8 mouse cellular contexts compared by ENCODE assay signal in the genomic region with DNA sequence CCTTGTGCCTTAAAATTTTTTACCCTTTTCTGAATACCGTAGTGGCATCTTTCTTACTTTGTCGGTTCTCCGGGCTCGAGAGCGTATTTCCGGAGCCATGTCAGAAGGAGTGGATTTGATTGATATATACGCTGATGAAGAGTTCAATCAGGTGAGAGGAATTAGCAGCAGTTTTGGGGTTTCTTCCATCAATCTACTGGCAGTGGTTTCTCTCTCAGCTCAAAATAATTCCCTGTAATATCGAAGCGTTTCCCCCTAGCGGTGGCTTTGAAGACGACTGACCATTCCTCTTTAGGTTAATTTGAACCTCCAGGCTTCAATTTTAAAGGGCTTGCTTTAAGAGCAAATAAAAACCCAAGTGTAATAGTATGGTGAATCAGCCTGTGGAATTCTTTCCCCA. TPM values are rescaled to one million over a fixed set of nuclear protein-coding genes. Genes with fewer than 3 reads are reported as not detected.
DNase-seq lines count a peak whose midpoint lies in the region; ATAC-seq and TF ChIP-seq lines count a peak whose summit lies in the region.

A gene (minus strand): TSS at position 233 of the 400 bp plus-strand sequence.

- in situ Hi-C loops in CH12.LX (cut with MboI; ENCODE audit: low pct_ligation_motif_present, low pct_unique_long_range_greater_than_20kb, low sequenced_read_pairs) = no loop called here
- in situ Hi-C loops in Patski (cut with MboI; ENCODE audit: low pct_unique_long_range_greater_than_20kb) = no loop called here

- no peaks in the 10 kb centered on the region for H3K9me3 ChIP-seq in CH12.LX (replicated peaks; ENCODE audit: low read length)
- no peaks in the 10 kb centered on the region for H3K9me3 ChIP-seq in liver, embryonic 14.5 days (ENCODE audit: control insufficient read depth, low read length)
- no peaks in the 10 kb centered on the region for H3K9me3 ChIP-seq in neural tube, embryonic 15.5 days (replicated peaks)

- peaks cover 9 to 54% of the 10 kb centered on the region in 2 experiments for H3K4me1 ChIP-seq in CH12.LX (ENCODE audit: control insufficient read depth in 1 of 2, insufficient read depth in 2 of 2)
- peaks cover 27 to 29% of the 10 kb centered on the region in 2 experiments for H3K4me1 ChIP-seq in liver, embryonic 14.5 days (replicated peaks; ENCODE audit: control insufficient read depth in 2 of 2, insufficient read depth in 2 of 2, low read length in 1 of 2)
- peaks cover 38% of the 10 kb centered on the region for H3K4me1 ChIP-seq in neural tube, embryonic 15.5 days

- POLR2A ChIA-PET in Patski (lab: Charles Lee) = interaction anchor here (0.6 to 1.3 kb wide), 7 partner anchors 10 to 1522 kb away, joined by 3 to 4 read pairs (median 3); a partner anchor contains a TSS

- CTCF ChIA-PET in Patski (lab: Charles Lee) = interaction anchor here (1.0 to 2.3 kb wide), 5 partner anchors 10 to 76 kb away, joined by 3 to 8 read pairs (median 4); no protein-coding TSS in a partner anchor

- peak within 1 kb of the TSS; percentile 92 for H3K27ac ChIP-seq in CH12.LX (ENCODE audit: insufficient read depth, low read depth)
- H3K27ac ChIP-seq in liver, embryonic 14.5 days = peak within 1 kb of the TSS; percentile 93
- peak within 1 kb of the TSS; percentile 97 for H3K27ac ChIP-seq in neural tube, embryonic 15.5 days (replicated peaks)

- no peaks in the 10 kb centered on the region for H3K27me3 ChIP-seq in CH12.LX (replicated peaks)
- no peaks in the 10 kb centered on the region for H3K27me3 ChIP-seq in Patski
- no peaks in the 10 kb centered on the region for H3K27me3 ChIP-seq in liver, embryonic 14.5 days (ENCODE audit: control insufficient read depth, insufficient read depth, low read length)
- H3K27me3 ChIP-seq in neural tube, embryonic 15.5 days (replicated peaks) = no peaks in the 10 kb centered on the region

- dilution Hi-C loops in CH12.LX (cut with MboI; ENCODE audit: extremely low pct_ligation_motif_present, extremely low pct_unique_long_range_greater_than_20kb, low sequenced_read_pairs) = no loop called here

- TF ChIP-seq POLR2A in CH12.LX (IDR thresholded peaks at IDR 0.05; ENCODE audit: low read depth, low read length) = no peak

- under 1% methylated on average over 11 of the region's 11 CpGs for WGBS in liver, embryonic 14.5 days (ENCODE audit: insufficient replicate concordance)
- WGBS in neural tube, embryonic 15.5 days = under 1% methylated on average over 11 of the region's 11 CpGs

- H3K4me3 ChIP-seq in CH12.LX (replicated peaks in 1 of 3; ENCODE audit: low read depth in 2 of 3, low read length in 2 of 3, poor library complexity in 1 of 3) = peak within 1 kb of the TSS; percentile 90 to 96 (median 94)
- peak within 1 kb of the TSS; percentile 96 to 98 for H3K4me3 ChIP-seq in liver, embryonic 14.5 days (ENCODE audit: insufficient read depth in 1 of 2, low read depth in 2 of 2, low read length in 2 of 2)
- peak within 1 kb of the TSS; percentile 93 for H3K4me3 ChIP-seq in neural tube, embryonic 15.5 days (replicated peaks)

- no peak for TF ChIP-seq EP300 in CH12.LX (IDR thresholded peaks at IDR 0.05; ENCODE audit: low read length)
- TF ChIP-seq EP300 in liver, embryonic 14.5 days (IDR thresholded peaks at IDR 0.05; ENCODE audit: low read depth) = 0 out of 2 replicates have a peak, but pooled peaks have one; percentile 4

- peaks cover 11 to 36% of the 10 kb centered on the region in 2 experiments for H3K36me3 ChIP-seq in CH12.LX (replicated peaks in 1 of 2; ENCODE audit: control insufficient read depth in 1 of 2, insufficient read depth in 1 of 2, low read length in 1 of 2)
- peaks cover 22% of the 10 kb centered on the region for H3K36me3 ChIP-seq in liver, embryonic 14.5 days (replicated peaks; ENCODE audit: control insufficient read depth, insufficient read depth, low read depth)
- peaks cover 15% of the 10 kb centered on the region for H3K36me3 ChIP-seq in neural tube, embryonic 15.5 days

- no peak for ATAC-seq in Patski
- no peak for ATAC-seq in granulocyte monocyte progenitor cell, adult 5-6 weeks (replicated peaks; ENCODE audit: poor library complexity, severe bottlenecking)
- ATAC-seq in liver, embryonic 14.5 days (ENCODE audit: insufficient read depth) = no peak
- peak; percentile 25; the same call in 1 of the 2 replicates for ATAC-seq in neural tube, embryonic 15.5 days (ENCODE audit: low FRiP score)

- TF ChIP-seq RAD21 in CH12.LX (IDR thresholded peaks at IDR 0.05; ENCODE audit: low read depth, low read length) = no peak

- H3K79me2 ChIP-seq in CH12.LX (replicated peaks; ENCODE audit: control insufficient read depth, extremely low read depth, insufficient read depth, poor library complexity, severe bottlenecking) = peaks cover 55% of the 10 kb centered on the region

- TF ChIP-seq CTCF in CH12.LX (conservative IDR thresholded peaks at IDR 0.05 in 1 of 2, IDR thresholded peaks at IDR 0.05 in 1 of 2; ENCODE audit: low read depth in 2 of 2, low read length in 2 of 2) (peak; percentile 50 to 65; a peak in 3 of 4 replicates), Patski (IDR thresholded peaks at IDR 0.05) (peak; percentile 68)
- peak; percentile 51 for TF ChIP-seq CTCF in liver, embryonic 14.5 days (IDR thresholded peaks at IDR 0.05; ENCODE audit: low read depth)

- DNase-seq in CH12.LX (ENCODE audit: extremely low read depth) (peak; percentile 70), Patski (ENCODE audit: low read depth, low spot score) (peak; percentile 20)
- DNase-seq in embryo, embryonic 11.5 days (ENCODE audit: low read depth, low spot score) = peak; percentile 29
- DNase-seq in kidney, postnatal 36 days = peak; percentile 21 to 34
- DNase-seq in liver, embryonic 14.5 days (ENCODE audit: low read depth in 3 of 3, low spot score in 3 of 3) = peak; percentile 42 to 57 (median 50)
- DNase-seq in ovary, postnatal 36 days (ENCODE audit: low spot score) = no peak

- H3K4me2 ChIP-seq in CH12.LX (ENCODE audit: insufficient read depth, low read depth, poor library complexity, severe bottlenecking) = peak within 1 kb of the TSS; percentile 98
- peak within 1 kb of the TSS; percentile 87 for H3K4me2 ChIP-seq in liver, embryonic 14.5 days (ENCODE audit: low read depth)
- H3K4me2 ChIP-seq in neural tube, embryonic 15.5 days = peak within 1 kb of the TSS; percentile 66

- H3K9ac ChIP-seq in CH12.LX (ENCODE audit: insufficient read depth, low read depth) = peak within 1 kb of the TSS; percentile 98
- peak within 1 kb of the TSS; percentile 99 for H3K9ac ChIP-seq in liver, embryonic 14.5 days (replicated peaks)
- peak within 1 kb of the TSS; percentile 97 for H3K9ac ChIP-seq in neural tube, embryonic 15.5 days (replicated peaks)

TF ChIP-seq in CH12.LX, 34 proteins besides CTCF, POLR2A, EP300 and RAD21:
- 0 out of 2 replicates have a peak, but pooled peaks have one; percentile 35 for TF ChIP-seq TBP (conservative IDR thresholded peaks at IDR 0.05; ENCODE audit: low read depth, low read length)
- no peak for TF ChIP-seq BHLHE40 (IDR thresholded peaks at IDR 0.05; ENCODE audit: low read depth, low read length)
- peak; percentile 87 for TF ChIP-seq SIN3A (IDR thresholded peaks at IDR 0.05; ENCODE audit: low read length)
- no peak for TF ChIP-seq MAFK (IDR thresholded peaks at IDR 0.05; ENCODE audit: insufficient replicate concordance, low read length)
- no peak for TF ChIP-seq GABPA (IDR thresholded peaks at IDR 0.05; ENCODE audit: insufficient replicate concordance, low read depth, low read length)
- TF ChIP-seq E2F4 (IDR thresholded peaks at IDR 0.05; ENCODE audit: insufficient replicate concordance, low read depth, low read length) = 0 out of 2 replicates have a peak, but pooled peaks have one; percentile 63
- peak; percentile 45 for TF ChIP-seq JUND (conservative IDR thresholded peaks at IDR 0.05; ENCODE audit: low read depth, low read length)
- 0 out of 2 replicates have a peak, but pooled peaks have one; percentile 18 for TF ChIP-seq MAX (IDR thresholded peaks at IDR 0.05; ENCODE audit: low read length)
- TF ChIP-seq CHD1 (IDR thresholded peaks at IDR 0.05; ENCODE audit: low read depth, low read length) = peak; percentile 62; the same call in 1 of the 2 replicates
- 0 out of 2 replicates have a peak, but pooled peaks have one; percentile 12 for TF ChIP-seq IRF4 (IDR thresholded peaks at IDR 0.05; ENCODE audit: low read depth, low read length)

RNA-seq across cellular contexts. Expression of the gene that starts here (rescaled TPM):
- total RNA-seq in CH12.LX (2012; rRNA removed) (31.7 and 35.7 TPM in 2 replicates), CH12.LX (2014; rRNA removed) (85.6 and 96.0 TPM in 2 replicates)
- polyA plus RNA-seq in CH12.LX (2012; ENCODE audit: insufficient read length, low read depth) (54.6 and 57.3 TPM in 2 replicates), Patski (2021) (81.9 TPM)
- 42.9 and 44.4 TPM in 2 replicates for total RNA-seq in granulocyte monocyte progenitor cell, adult 5-6 weeks (2014; fragmentation: Nextera tagmentation)
- 48.7 and 58.9 TPM in 2 replicates for total RNA-seq in granulocyte monocyte progenitor cell, adult 5-6 weeks (2017)
- polyA plus RNA-seq in liver, embryonic 14.5 days (2012; rRNA removed) = 16.8 and 20.5 TPM in 2 replicates
- polyA plus RNA-seq in liver, embryonic 14.5 days (2014; fragmentation: Nextera tagmentation; extraction: Ambion mirVana) = 26.9 and 31.0 TPM in 2 replicates
- polyA plus RNA-seq in neural tube, embryonic 15.5 days (2015; fragmentation: Nextera tagmentation; extraction: Ambion mirVana) = 67.5 and 67.7 TPM in 2 replicates
